Mouse (Mus musculus) limb, embryonic 15.5 days (tissue): ENCODE measurements around the gene Srrm2. TPM values are rescaled to one million over a fixed set of nuclear protein-coding genes. Genes with fewer than 3 reads are reported as not detected.

ENCODE experiments used
- ATAC-seq: fragments of 200-750 bp; cut with Nextera tagmentation; 2 replicates; pipeline ENCODE4 v1.8.0; 2017; ENCODE audit warnings: low read depth, moderate TSS enrichment; ENCODE audit not compliant: insufficient number of reproducible peaks, low FRiP score, low TSS enrichment
- H3K27ac ChIP-seq: fragments of 300-500 bp; sonication (generic); 2 replicates; pipeline ENCODE4 v1.5.1; 2015; ENCODE audit warnings: moderate library complexity, mild to moderate bottlenecking, inconsistent platforms
- H3K27me3 ChIP-seq: fragments of 300-500 bp; sonication (generic); 2 replicates; pipeline ENCODE4 v1.6.1; 2015; ENCODE audit warnings: inconsistent platforms
- H3K36me3 ChIP-seq: fragments of 300-500 bp; sonication (generic); 2 replicates; pipeline ENCODE4 v1.6.1; 2015; ENCODE audit warnings: inconsistent platforms
- H3K4me1 ChIP-seq: fragments of 300-500 bp; sonication (generic); 2 replicates; pipeline ENCODE4 v1.6.1; 2015; ENCODE audit warnings: inconsistent platforms
- H3K4me2 ChIP-seq: fragments of 300-500 bp; sonication (generic); 2 replicates; pipeline ENCODE4 v1.6.1; 2015; ENCODE audit warnings: mild to moderate bottlenecking, inconsistent platforms
- H3K4me3 ChIP-seq: fragments of 300-500 bp; sonication (generic); 2 replicates; pipeline ENCODE4 v1.5.1; 2015; ENCODE audit warnings: mild to moderate bottlenecking, inconsistent platforms
- H3K9ac ChIP-seq: fragments of 300-500 bp; sonication (generic); 2 replicates; pipeline ENCODE4 v1.6.1; 2015; ENCODE audit warnings: inconsistent platforms
- H3K9me3 ChIP-seq: fragments of 300-500 bp; sonication (generic); 2 replicates; pipeline ENCODE4 v1.6.1; 2016; ENCODE audit warnings: inconsistent platforms
- WGBS: fragments of 180-500 bp; shearing (Covaris S2); methylation state at CpG from one replicate; pipeline ENCODE4 v1.1.7; 2015; 5-methylcytosine and 5-hydroxymethylcytosine counted together
- polyA plus RNA-seq: library from polyadenylated mRNA; unstranded; fragments of >200 nt; fragmentation: Nextera tagmentation; extraction: Ambion mirVana; gene quantifications from 2 replicates; pipeline ENCODE4 v1.2.1, GENCODE M21; 2015

Gene Srrm2
- polyA plus RNA-seq, 1 experiment from 2014 or later, result 436 TPM

DNA sequence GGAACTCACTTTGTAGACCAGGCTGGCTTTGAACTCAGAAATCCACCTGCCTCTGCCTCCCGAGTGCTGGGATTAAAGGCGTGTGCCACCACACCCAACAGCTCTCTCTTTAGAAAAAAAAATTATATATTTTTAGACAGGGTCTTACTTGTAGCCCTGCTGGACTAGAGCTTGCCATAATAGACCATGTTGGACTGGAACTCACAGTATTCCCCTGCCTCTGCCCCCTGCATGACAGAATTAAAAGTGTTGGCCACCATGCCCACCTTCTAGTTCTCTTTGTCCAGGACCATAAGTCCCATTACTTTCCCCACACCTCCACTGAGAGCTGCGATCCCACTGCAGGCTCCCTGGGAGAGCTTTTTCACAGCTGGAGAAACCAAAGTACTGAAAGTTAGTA, 42.9 kb upstream of the Srrm2 start:
- Histone ChIP-seq H3K4me1 (peaks cover 36% of the 10 kb centered on the region), H3K9me3 (no peaks in the 10 kb centered on the region), H3K4me3 (no peak overlapping the region), H3K27me3 (peaks cover 55% of the 10 kb centered on the region), H3K36me3 (peaks cover 13% of the 10 kb centered on the region), H3K9ac (no peak overlapping the region), H3K4me2 (no peak overlapping the region), H3K27ac (no peak overlapping the region)
- WGBS, result 83% methylated on average over 3 of the region's 3 CpGs
- no peak for ATAC-seq

DNA sequence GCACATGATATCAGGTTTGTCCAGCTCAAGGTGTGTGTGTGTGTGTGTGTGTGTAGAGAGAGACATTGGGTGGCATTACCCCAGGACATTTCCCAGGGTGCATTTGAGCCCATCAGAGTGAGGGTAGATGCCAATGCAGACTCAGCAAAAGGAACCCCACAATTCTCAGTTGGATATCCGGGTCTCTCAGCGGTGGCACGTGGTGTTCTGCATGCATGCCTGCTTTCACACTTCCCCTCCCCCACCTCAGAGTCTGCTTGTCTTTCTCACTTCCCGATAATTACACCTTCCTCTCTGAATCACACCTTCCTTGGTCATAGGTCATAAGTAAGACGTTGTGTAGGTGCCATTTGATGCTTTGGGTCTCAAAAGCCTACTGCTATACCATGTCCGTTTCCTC, 42.3 kb upstream of the Srrm2 start:
- H3K4me2 ChIP-seq, result no peak overlapping the region
- H3K4me1 ChIP-seq, result peaks cover 31% of the 10 kb centered on the region
- no peak overlapping the region for H3K9ac ChIP-seq
- H3K27me3 ChIP-seq, result peaks cover 49% of the 10 kb centered on the region
- peaks cover 19% of the 10 kb centered on the region for H3K36me3 ChIP-seq
- ATAC-seq, result no peak
- no peaks in the 10 kb centered on the region for H3K9me3 ChIP-seq
- WGBS, result 19% methylated on average over 6 of the region's 6 CpGs
- no peak overlapping the region for H3K4me3 ChIP-seq
- no peak overlapping the region for H3K27ac ChIP-seq

DNA sequence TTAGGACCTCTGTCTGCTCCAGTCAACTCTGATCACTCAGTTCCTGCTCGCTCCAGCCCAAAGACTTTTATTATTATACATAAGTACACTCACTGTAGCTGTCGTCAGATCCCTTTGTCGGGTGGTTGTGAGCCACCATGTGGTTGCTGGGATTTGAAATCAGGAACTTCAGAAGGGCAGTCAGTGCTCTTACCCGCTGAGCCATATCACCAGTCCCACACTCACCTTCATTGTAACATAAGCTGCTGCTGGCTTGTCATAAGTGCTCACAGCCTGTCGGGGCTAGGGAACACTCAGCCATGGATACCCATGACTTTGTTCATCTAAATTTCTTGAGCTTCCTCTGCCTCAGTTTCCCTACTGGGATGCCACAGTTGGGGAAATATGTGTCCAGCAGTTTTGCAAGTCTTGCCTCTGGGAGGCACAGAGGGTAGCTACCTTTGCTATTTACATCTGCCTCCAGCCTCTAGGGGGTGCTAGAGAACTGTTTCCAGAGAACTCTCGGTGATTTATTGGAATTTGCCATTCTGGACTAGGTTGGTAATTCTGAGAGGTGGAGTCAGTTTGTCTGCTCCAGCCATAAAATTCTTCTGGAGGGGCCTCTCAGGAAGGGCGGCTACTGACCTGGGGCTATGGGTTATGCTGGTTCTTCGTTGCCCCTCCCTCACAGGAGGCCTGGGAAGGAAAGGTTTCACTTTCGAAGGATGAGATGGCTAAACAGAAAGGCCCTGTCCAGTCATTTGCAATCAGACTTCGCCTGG, 41.5 kb upstream of the Srrm2 start:
- H3K4me1 ChIP-seq, result peaks cover 27% of the 10 kb centered on the region
- H3K9me3 ChIP-seq, result no peaks in the 10 kb centered on the region
- no peak overlapping the region for H3K9ac ChIP-seq
- no peak for ATAC-seq
- 0 out of 2 replicates have a peak overlapping the region, but pooled peaks have one; percentile 34 for H3K27ac ChIP-seq
- H3K4me3 ChIP-seq, result peak overlapping the region; percentile 23
- H3K27me3 ChIP-seq, result peaks cover 41% of the 10 kb centered on the region
- WGBS, result 25% methylated on average over 10 of the region's 10 CpGs
- H3K36me3 ChIP-seq, result peaks cover 26% of the 10 kb centered on the region
- H3K4me2 ChIP-seq, result peak overlapping the region; percentile 34

- H3K4me3 ChIP-seq, result peak overlapping the region; percentile 23
- H3K27me3 ChIP-seq, result peaks cover 33% of the 10 kb centered on the region
- H3K36me3 ChIP-seq, result peaks cover 33% of the 10 kb centered on the region
- no peak overlapping the region for H3K9ac ChIP-seq
- no peak for ATAC-seq
- H3K9me3 ChIP-seq, result no peaks in the 10 kb centered on the region
- 0 out of 2 replicates have a peak overlapping the region, but pooled peaks have one; percentile 34 for H3K27ac ChIP-seq
- WGBS, result 71% methylated on average over 11 of the region's 11 CpGs
- peaks cover 24% of the 10 kb centered on the region for H3K4me1 ChIP-seq
- peak overlapping the region; percentile 34 for H3K4me2 ChIP-seq
Measured at GRCm38 (mm10) chr17:23749400-23750191, 40.7 kb upstream of the Srrm2 start.

GRCm38 (mm10) chr17:23755689-23756088, 34.6 kb upstream of the Srrm2 start:
- H3K4me1 ChIP-seq, result no peaks in the 10 kb centered on the region

GRCm38 (mm10) chr17:23757581-23757980, 32.8 kb upstream of the Srrm2 start:
- H3K27me3 ChIP-seq, result no peaks in the 10 kb centered on the region
- H3K4me2 ChIP-seq, result no peak overlapping the region
- no peak overlapping the region for H3K27ac ChIP-seq
- ATAC-seq, result no peak
- H3K9ac ChIP-seq, result no peak overlapping the region
- peaks cover 88% of the 10 kb centered on the region for H3K36me3 ChIP-seq
- H3K4me3 ChIP-seq, result no peak overlapping the region
- no peaks in the 10 kb centered on the region for H3K9me3 ChIP-seq
- WGBS, result 94% methylated on average over 9 of the region's 9 CpGs
- H3K4me1 ChIP-seq, result no peaks in the 10 kb centered on the region

More at GRCm38 (mm10) chr17:23755689-23756088, 34.6 kb upstream of the Srrm2 start:
- no peaks in the 10 kb centered on the region for H3K27me3 ChIP-seq
- H3K4me3 ChIP-seq, result no peak overlapping the region
- peaks cover 85% of the 10 kb centered on the region for H3K36me3 ChIP-seq
- ATAC-seq, result no peak
- no peaks in the 10 kb centered on the region for H3K9me3 ChIP-seq
- no peak overlapping the region for H3K27ac ChIP-seq
- 83% methylated on average over 13 of the region's 13 CpGs for WGBS
- H3K9ac ChIP-seq, result no peak overlapping the region
- no peak overlapping the region for H3K4me2 ChIP-seq

- H3K36me3 ChIP-seq, result peaks cover 82% of the 10 kb centered on the region
- H3K4me2 ChIP-seq, result no peak overlapping the region
- no peaks in the 10 kb centered on the region for H3K4me1 ChIP-seq
- WGBS, result 83% methylated on average over 8 of the region's 8 CpGs
- no peak overlapping the region for H3K27ac ChIP-seq
- no peak overlapping the region for H3K9ac ChIP-seq
- no peak overlapping the region for H3K4me3 ChIP-seq
- ATAC-seq, result no peak
- H3K9me3 ChIP-seq, result no peaks in the 10 kb centered on the region
- H3K27me3 ChIP-seq, result no peaks in the 10 kb centered on the region
Measured at GRCm38 (mm10) chr17:23758801-23759200, 31.5 kb upstream of the Srrm2 start.

DNA sequence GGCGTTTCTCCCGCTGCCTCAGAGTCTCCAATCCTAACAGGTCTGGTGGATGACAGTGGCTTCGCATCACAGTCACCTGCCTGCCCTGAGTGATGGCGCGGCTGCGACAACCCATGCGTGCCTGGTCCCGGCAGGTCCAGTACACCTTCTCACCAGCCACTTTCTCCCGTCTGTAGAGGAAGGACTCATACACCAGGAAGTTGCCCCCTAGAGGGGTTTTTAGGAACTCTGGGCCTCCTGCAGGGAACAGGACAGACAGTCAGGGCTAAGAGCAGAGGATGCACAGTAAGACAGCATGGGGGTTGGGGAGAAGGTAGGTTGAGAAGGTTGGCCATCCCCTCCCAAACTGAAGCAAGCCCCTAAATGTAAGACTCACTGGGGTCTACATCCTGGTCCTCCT, 30.1 kb upstream of the Srrm2 start:
- Histone ChIP-seq H3K9me3 (no peaks in the 10 kb centered on the region), H3K9ac (no peak overlapping the region), H3K27ac (no peak overlapping the region), H3K4me2 (no peak overlapping the region), H3K4me1 (no peaks in the 10 kb centered on the region), H3K36me3 (peaks cover 74% of the 10 kb centered on the region), H3K4me3 (no peak overlapping the region), H3K27me3 (no peaks in the 10 kb centered on the region)
- no peak for ATAC-seq
- 90% methylated on average over 9 of the region's 9 CpGs for WGBS

- H3K36me3 ChIP-seq, result peaks cover 65% of the 10 kb centered on the region
Measured at GRCm38 (mm10) chr17:23761155-23761554, 29.2 kb upstream of the Srrm2 start.

GRCm38 (mm10) chr17:23762976-23763375, 27.4 kb upstream of the Srrm2 start:
- Histone ChIP-seq H3K9me3 (no peaks in the 10 kb centered on the region), H3K4me1 (no peaks in the 10 kb centered on the region), H3K27ac (no peak overlapping the region), H3K27me3 (no peaks in the 10 kb centered on the region), H3K9ac (no peak overlapping the region), H3K4me2 (no peak overlapping the region), H3K4me3 (no peak overlapping the region), H3K36me3 (peaks cover 47% of the 10 kb centered on the region)
- WGBS, result 92% methylated on average over 11 of the region's 11 CpGs
- no peak for ATAC-seq

More at GRCm38 (mm10) chr17:23761155-23761554, 29.2 kb upstream of the Srrm2 start:
- no peak overlapping the region for H3K4me3 ChIP-seq
- no peaks in the 10 kb centered on the region for H3K27me3 ChIP-seq
- no peaks in the 10 kb centered on the region for H3K4me1 ChIP-seq
- 97% methylated on average over 3 of the region's 3 CpGs for WGBS
- H3K4me2 ChIP-seq, result no peak overlapping the region
- no peaks in the 10 kb centered on the region for H3K9me3 ChIP-seq
- H3K27ac ChIP-seq, result no peak overlapping the region
- H3K9ac ChIP-seq, result no peak overlapping the region
- ATAC-seq, result no peak

- Histone ChIP-seq H3K4me2 (peak overlapping the region; percentile 71), H3K27me3 (no peaks in the 10 kb centered on the region), H3K4me3 (peak overlapping the region; percentile 95), H3K36me3 (no peaks in the 10 kb centered on the region), H3K4me1 (peaks cover 14% of the 10 kb centered on the region), H3K27ac (no peak overlapping the region), H3K9me3 (no peaks in the 10 kb centered on the region), H3K9ac (peak overlapping the region; percentile 91; the same call in 1 of the 2 replicates)
- 26% methylated on average over 2 of the region's 2 CpGs for WGBS
- no peak for ATAC-seq
Measured at GRCm38 (mm10) chr17:23770493-23770892, 19.8 kb upstream of the Srrm2 start.

GRCm38 (mm10) chr17:23770896-23771283, 19.4 kb upstream of the Srrm2 start:
- Histone ChIP-seq H3K27me3 (no peaks in the 10 kb centered on the region), H3K4me1 (peaks cover 14% of the 10 kb centered on the region), H3K36me3 (no peaks in the 10 kb centered on the region), H3K4me3 (peak overlapping the region; percentile 95), H3K9me3 (no peaks in the 10 kb centered on the region), H3K4me2 (peak overlapping the region; percentile 71), H3K9ac (peak overlapping the region; percentile 91), H3K27ac (peak overlapping the region; percentile 86)
- ATAC-seq, result no peak
- 1% methylated on average over 19 of the region's 19 CpGs for WGBS
